Mouse (Mus musculus) embryonic facial prominence, embryonic 12.5 days (tissue): ENCODE measurements at regions not wholly inside any gene's neighbourhood (a gene's known extent, or its start where the extent isn't known, plus 50 kb on each side); places are given as distances from the start of the nearest gene placed in this dataset.

Experiments
- ATAC-seq: fragments of 200-750 bp; cut with Nextera tagmentation; 2 replicates; pipeline ENCODE4 v1.8.0; 2017; ENCODE audit not compliant: insufficient number of reproducible peaks, insufficient read depth, low FRiP score, low TSS enrichment
- H3K27ac ChIP-seq: fragments of 300-500 bp; sonication (generic); 2 replicates; pipeline ENCODE4 v1.5.1; 2016; ENCODE audit warnings: mild to moderate bottlenecking
- H3K27me3 ChIP-seq: fragments of 300-500 bp; sonication (generic); 2 replicates; pipeline ENCODE4 v1.6.1; 2016; ENCODE audit warnings: mild to moderate bottlenecking, moderate library complexity
- H3K36me3 ChIP-seq: fragments of 300-500 bp; sonication (generic); 2 replicates; pipeline ENCODE4 v1.6.1; 2016; ENCODE audit warnings: mild to moderate bottlenecking
- H3K4me1 ChIP-seq: fragments of 300-500 bp; sonication (generic); 2 replicates; pipeline ENCODE4 v1.6.1; 2016
- H3K4me2 ChIP-seq: fragments of 300-500 bp; sonication (generic); replicated peaks from 2 replicates; pipeline ENCODE4 v1.6.1; 2016; ENCODE audit warnings: mild to moderate bottlenecking, moderate library complexity
- H3K4me3 ChIP-seq: fragments of 300-500 bp; sonication (generic); 2 replicates; pipeline ENCODE4 v1.5.1; 2016; ENCODE audit warnings: mild to moderate bottlenecking
- H3K9ac ChIP-seq: fragments of 300-500 bp; sonication (generic); 2 replicates; pipeline ENCODE4 v1.6.1; 2016; ENCODE audit warnings: mild to moderate bottlenecking, moderate library complexity
- H3K9me3 ChIP-seq: fragments of 300-500 bp; sonication (generic); 2 replicates; pipeline ENCODE4 v1.6.1; 2016; ENCODE audit warnings: mild to moderate bottlenecking, moderate library complexity
- WGBS: fragments of 180-500 bp; shearing (Covaris S2); methylation state at CpG from one replicate; pipeline ENCODE4 v1.1.7; 2016; 5-methylcytosine and 5-hydroxymethylcytosine counted together

- Histone ChIP-seq H3K9me3 (no peaks in the 10 kb centered on the region), H3K27me3 (no peaks in the 10 kb centered on the region), H3K27ac (no peak overlapping the region), H3K36me3 (no peaks in the 10 kb centered on the region), H3K4me2 (no peak overlapping the region), H3K4me1 (peaks cover 4% of the 10 kb centered on the region; the same call in 1 of the 2 replicates), H3K4me3 (no peak overlapping the region), H3K9ac (no peak overlapping the region)
- WGBS = 70% methylated on average over 12 of the region's 12 CpGs
- ATAC-seq = no peak
Observed at GRCm38 (mm10) chr4:84189315-84189714, 485.8 kb downstream of the Bnc2 start.

DNA sequence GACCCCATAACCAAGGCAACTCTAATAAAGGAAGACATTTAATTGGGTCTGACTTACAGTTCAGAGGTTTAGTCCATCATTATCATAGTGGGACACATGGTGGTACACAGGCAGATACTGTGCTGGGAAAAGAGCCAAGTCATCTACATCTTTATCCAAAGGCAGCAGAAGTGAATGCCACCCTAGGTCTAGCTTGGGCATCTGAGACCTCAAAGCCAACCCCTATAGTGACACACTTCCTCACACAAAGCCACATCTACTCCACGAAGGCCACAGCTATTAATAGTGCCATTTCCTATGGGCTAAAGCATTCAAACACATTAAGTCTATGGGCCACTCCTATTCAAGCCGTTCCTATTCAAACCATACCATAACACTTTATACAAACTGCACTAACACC, 483.8 kb downstream of the Bnc2 start:
- 94% methylated on average over 2 of the region's 2 CpGs for WGBS
- Histone ChIP-seq H3K9me3 (no peaks in the 10 kb centered on the region), H3K36me3 (no peaks in the 10 kb centered on the region), H3K27me3 (no peaks in the 10 kb centered on the region), H3K9ac (no peak overlapping the region), H3K4me2 (no peak overlapping the region), H3K27ac (no peak overlapping the region), H3K4me3 (no peak overlapping the region), H3K4me1 (peaks cover 4% of the 10 kb centered on the region; the same call in 1 of the 2 replicates)
- no peak for ATAC-seq

GRCm38 (mm10) chr4:84192301-84192700, 482.8 kb downstream of the Bnc2 start:
- Histone ChIP-seq H3K9ac (no peak overlapping the region), H3K36me3 (no peaks in the 10 kb centered on the region), H3K4me3 (no peak overlapping the region), H3K27me3 (no peaks in the 10 kb centered on the region), H3K4me1 (peaks cover 3% of the 10 kb centered on the region; the same call in 1 of the 2 replicates), H3K9me3 (no peaks in the 10 kb centered on the region), H3K27ac (no peak overlapping the region), H3K4me2 (no peak overlapping the region)
- WGBS = 51% methylated on average over 2 of the region's 2 CpGs
- ATAC-seq = no peak

DNA sequence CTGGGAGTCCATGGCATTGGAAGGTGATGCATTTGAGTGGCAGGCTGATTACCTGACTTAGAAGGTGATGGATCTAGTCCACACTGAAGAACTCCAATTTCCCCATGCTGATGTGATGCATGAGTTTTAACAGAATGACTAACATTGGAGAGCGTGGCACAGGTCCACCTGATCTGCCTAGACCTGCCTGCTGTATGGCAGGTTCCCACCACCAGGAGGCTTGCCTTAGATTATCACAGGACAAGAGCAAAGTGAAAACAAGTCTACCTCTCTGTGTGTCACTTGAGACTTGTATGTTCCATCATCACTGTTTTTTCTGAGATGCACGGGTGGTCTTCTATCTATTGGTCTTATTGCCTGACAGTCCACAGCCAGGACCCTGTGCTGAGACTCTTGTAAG, 478.3 kb downstream of the Bnc2 start:
- Histone ChIP-seq H3K4me3 (no peak overlapping the region), H3K27ac (no peak overlapping the region), H3K9ac (no peak overlapping the region), H3K36me3 (no peaks in the 10 kb centered on the region), H3K4me1 (no peaks in the 10 kb centered on the region), H3K4me2 (no peak overlapping the region), H3K27me3 (no peaks in the 10 kb centered on the region), H3K9me3 (no peaks in the 10 kb centered on the region)
- WGBS = 89% methylated on average over 2 of the region's 2 CpGs
- ATAC-seq = no peak

DNA sequence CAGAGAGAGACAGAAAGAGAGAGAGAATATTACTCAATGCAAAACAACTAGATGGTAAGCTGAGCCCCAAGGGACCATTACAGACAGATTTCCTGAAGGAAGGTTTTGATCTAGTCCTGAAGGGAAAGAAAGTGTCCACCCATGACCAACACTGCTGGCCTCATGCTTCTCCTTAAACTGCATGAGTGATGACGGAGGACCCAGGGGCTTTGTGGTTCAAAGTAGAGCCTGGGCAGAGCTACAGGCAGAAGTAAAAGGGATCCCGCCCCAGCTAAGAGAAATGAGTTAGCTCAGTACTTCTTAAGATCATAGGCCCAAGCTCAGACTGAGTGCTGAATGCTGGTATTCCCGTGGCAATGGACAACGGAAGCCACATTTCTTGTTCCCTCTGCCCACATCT, 476.9 kb downstream of the Bnc2 start:
- Histone ChIP-seq H3K27ac (no peak overlapping the region), H3K4me2 (no peak overlapping the region), H3K4me1 (0 out of 2 replicates have a peak, but pooled peaks cover 2% of the 10 kb centered on the region), H3K9me3 (no peaks in the 10 kb centered on the region), H3K27me3 (no peaks in the 10 kb centered on the region), H3K9ac (no peak overlapping the region), H3K4me3 (no peak overlapping the region), H3K36me3 (no peaks in the 10 kb centered on the region)
- WGBS = 83% methylated on average over 4 of the region's 4 CpGs
- no peak for ATAC-seq

- no peak overlapping the region for H3K27ac ChIP-seq
Observed at GRCm38 (mm10) chr4:84199181-84199656, 475.9 kb downstream of the Bnc2 start.

DNA sequence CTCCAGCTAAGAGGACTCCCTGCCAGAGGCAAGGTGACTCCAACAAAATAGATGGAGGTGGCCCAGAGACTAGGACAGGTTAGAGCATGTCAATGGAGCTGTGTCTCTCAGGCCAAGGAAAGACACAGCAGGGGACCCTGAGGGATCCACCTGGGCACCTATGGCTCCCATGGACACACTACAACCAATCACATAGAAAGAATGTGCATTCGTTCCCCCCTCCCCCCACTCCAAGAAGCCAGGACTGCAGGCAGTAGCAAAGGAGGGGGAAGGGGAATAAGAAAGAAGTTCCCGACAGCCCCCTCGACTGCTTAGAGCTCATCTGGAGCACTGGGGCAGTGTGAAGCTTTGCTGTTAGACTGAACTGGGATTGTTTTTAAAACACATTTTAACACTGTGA, 474.1 kb downstream of the Bnc2 start:
- no peak overlapping the region for H3K4me2 ChIP-seq
- H3K9ac ChIP-seq = no peak overlapping the region
- no peak overlapping the region for H3K27ac ChIP-seq
- no peaks in the 10 kb centered on the region for H3K9me3 ChIP-seq
- no peaks in the 10 kb centered on the region for H3K27me3 ChIP-seq
- 0 out of 2 replicates have a peak, but pooled peaks cover 2% of the 10 kb centered on the region for H3K4me1 ChIP-seq
- H3K36me3 ChIP-seq = no peaks in the 10 kb centered on the region
- H3K4me3 ChIP-seq = no peak overlapping the region
- no peak for ATAC-seq
- 38% methylated on average over 3 of the region's 3 CpGs for WGBS

More at GRCm38 (mm10) chr4:84199181-84199656, 475.9 kb downstream of the Bnc2 start:
- Histone ChIP-seq H3K9ac (no peak overlapping the region), H3K9me3 (no peaks in the 10 kb centered on the region), H3K36me3 (no peaks in the 10 kb centered on the region), H3K4me2 (no peak overlapping the region), H3K4me1 (0 out of 2 replicates have a peak, but pooled peaks cover 2% of the 10 kb centered on the region), H3K27me3 (no peaks in the 10 kb centered on the region), H3K4me3 (no peak overlapping the region)
- 59% methylated on average over 9 of the region's 9 CpGs for WGBS
- ATAC-seq = no peak

DNA sequence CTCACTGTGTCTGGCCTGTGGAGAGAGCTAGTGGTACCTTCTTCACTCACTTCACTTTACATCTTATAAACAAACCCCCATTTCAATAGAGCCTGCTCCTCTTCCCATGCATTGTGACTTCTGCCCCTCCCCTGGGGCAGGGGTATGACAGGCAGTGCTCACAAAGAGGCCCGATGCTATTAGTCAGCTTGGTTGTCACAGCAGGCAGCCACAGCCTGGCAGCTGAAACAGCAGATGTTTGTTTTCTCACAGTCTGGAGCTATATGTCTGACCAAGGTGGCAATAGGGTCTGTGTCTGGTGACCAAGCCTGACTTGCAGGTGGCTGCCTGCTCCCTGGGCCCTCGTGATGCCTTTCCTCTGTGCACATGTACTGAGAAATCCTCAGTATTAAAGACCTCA, 472.8 kb downstream of the Bnc2 start:
- H3K9me3 ChIP-seq = no peaks in the 10 kb centered on the region
- H3K4me3 ChIP-seq = no peak overlapping the region
- no peak overlapping the region for H3K9ac ChIP-seq
- 23% methylated on average over 2 of the region's 2 CpGs for WGBS
- no peak overlapping the region for H3K4me2 ChIP-seq
- no peak overlapping the region for H3K27ac ChIP-seq
- ATAC-seq = no peak
- no peaks in the 10 kb centered on the region for H3K27me3 ChIP-seq
- H3K4me1 ChIP-seq = 0 out of 2 replicates have a peak, but pooled peaks cover 2% of the 10 kb centered on the region
- no peaks in the 10 kb centered on the region for H3K36me3 ChIP-seq

GRCm38 (mm10) chr4:84203680-84204079, 471.4 kb downstream of the Bnc2 start:
- Histone ChIP-seq H3K9ac (no peak overlapping the region), H3K27ac (no peak overlapping the region), H3K4me1 (0 out of 2 replicates have a peak, but pooled peaks cover 2% of the 10 kb centered on the region), H3K27me3 (no peaks in the 10 kb centered on the region), H3K36me3 (no peaks in the 10 kb centered on the region), H3K4me3 (no peak overlapping the region), H3K4me2 (no peak overlapping the region), H3K9me3 (no peaks in the 10 kb centered on the region)
- 73% methylated on average over 1 of the region's 1 CpGs for WGBS
- no peak for ATAC-seq

- no peak for ATAC-seq
- Histone ChIP-seq H3K27ac (no peak overlapping the region), H3K4me3 (no peak overlapping the region), H3K36me3 (no peaks in the 10 kb centered on the region), H3K9ac (no peak overlapping the region), H3K9me3 (no peaks in the 10 kb centered on the region), H3K4me2 (no peak overlapping the region), H3K27me3 (no peaks in the 10 kb centered on the region), H3K4me1 (0 out of 2 replicates have a peak, but pooled peaks cover 2% of the 10 kb centered on the region)
Observed at GRCm38 (mm10) chr4:84204777-84205176, 470.3 kb downstream of the Bnc2 start.

GRCm38 (mm10) chr4:84208175-84208574, 466.9 kb downstream of the Bnc2 start:
- no peaks in the 10 kb centered on the region for H3K27me3 ChIP-seq
- no peak overlapping the region for H3K9ac ChIP-seq
- no peak overlapping the region for H3K27ac ChIP-seq
- no peak overlapping the region for H3K4me3 ChIP-seq
- no peak overlapping the region for H3K4me2 ChIP-seq
- no peak for ATAC-seq
- 81% methylated on average over 1 of the region's 1 CpGs for WGBS
- H3K9me3 ChIP-seq = no peaks in the 10 kb centered on the region
- H3K36me3 ChIP-seq = no peaks in the 10 kb centered on the region
- peaks cover 4% of the 10 kb centered on the region; the same call in 1 of the 2 replicates for H3K4me1 ChIP-seq

DNA sequence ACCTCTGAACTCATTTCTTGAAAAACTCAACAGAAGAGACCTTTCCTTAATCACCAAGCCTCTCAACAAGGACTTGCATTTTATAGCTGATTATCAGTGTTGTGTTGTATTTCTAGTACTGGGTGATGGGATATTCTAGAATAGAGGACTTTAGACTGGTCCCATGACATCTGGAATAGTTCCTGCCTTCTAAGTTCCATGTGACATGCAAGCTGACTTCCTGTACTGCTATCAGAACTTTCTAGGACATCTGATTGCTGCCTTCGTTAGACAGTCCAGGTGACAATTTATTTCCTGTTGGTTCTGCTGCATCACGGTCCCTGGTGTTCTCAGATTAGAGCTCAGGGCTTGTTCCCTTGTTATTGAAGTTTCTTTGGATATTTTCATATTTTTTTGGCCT, 465.5 kb downstream of the Bnc2 start:
- Histone ChIP-seq H3K9me3 (no peaks in the 10 kb centered on the region), H3K4me2 (no peak overlapping the region), H3K4me3 (no peak overlapping the region), H3K36me3 (no peaks in the 10 kb centered on the region), H3K9ac (no peak overlapping the region), H3K27ac (no peak overlapping the region), H3K4me1 (peaks cover 4% of the 10 kb centered on the region; the same call in 1 of the 2 replicates), H3K27me3 (no peaks in the 10 kb centered on the region)
- no peak for ATAC-seq
- WGBS = 86% methylated on average over 2 of the region's 2 CpGs
